Comparison of ENCODE assay signal across 14 mouse cellular contexts in genomic region chr13:97482439-97482946, GRCm38 (mm10).
"Had no signal": no experiment of that assay in that cellular context is flagged by ENCODE, and none has a peak within 500 bp of the region (broad histone marks: within the 10 kb centered on the region; RNA-seq: fewer than 3 reads in every experiment).

No protein-coding gene starts in this region.

- DNase-seq: kidney, postnatal 10 days; kidney, postnatal 36 days; left cerebral cortex, postnatal 4 days; liver, postnatal 0 days; lung, embryonic 14.5 days; midbrain, embryonic 14.5 days; thymus, adult 18-20 months; thymus, postnatal 36 days had no signal

- H3K4me3 ChIP-seq: kidney, embryonic 15.5 days; limb, embryonic 12.5 days; limb, embryonic 15.5 days had no signal

- H3K9me3 ChIP-seq: kidney, embryonic 15.5 days; limb, embryonic 12.5 days; limb, embryonic 15.5 days had no signal

- H3K36me3 ChIP-seq: kidney, embryonic 15.5 days; limb, embryonic 12.5 days; limb, embryonic 15.5 days had no signal

- H3K27me3 ChIP-seq: kidney, embryonic 15.5 days; limb, embryonic 15.5 days had no signal

- H3K4me2 ChIP-seq: kidney, embryonic 15.5 days; limb, embryonic 12.5 days; limb, embryonic 15.5 days; liver, embryonic 11.5 days; lung, embryonic 14.5 days had no signal

- H3K27ac ChIP-seq: kidney, embryonic 15.5 days; limb, embryonic 12.5 days; limb, embryonic 15.5 days; liver, embryonic 14.5 days; macrophage had no signal

- H3K9ac ChIP-seq: kidney, embryonic 15.5 days; limb, embryonic 12.5 days; limb, embryonic 15.5 days; liver, embryonic 14.5 days; liver, postnatal 0 days; lung, embryonic 14.5 days had no signal
